Mouse (Mus musculus) stomach, postnatal 0 days (tissue): ENCODE measurements around the gene Gm11236.
"Not testable (repeated sequence)": the region's sequence is repeated elsewhere in the genome, so short reads cannot be mapped to it uniquely, and the experiment has no call there.

ENCODE experiments used
- CTCF ChIP-seq: IDR thresholded peaks from 2 replicates; pipeline ENCODE4 v1.5.1; 2016; ENCODE audit warnings: antibody characterized with exemption, low read depth, mild to moderate bottlenecking, moderate library complexity
- EP300 ChIP-seq: optimal IDR thresholded peaks from 2 replicates; pipeline ENCODE3; 2016; ENCODE audit warnings: antibody characterized with exemption

DNA sequence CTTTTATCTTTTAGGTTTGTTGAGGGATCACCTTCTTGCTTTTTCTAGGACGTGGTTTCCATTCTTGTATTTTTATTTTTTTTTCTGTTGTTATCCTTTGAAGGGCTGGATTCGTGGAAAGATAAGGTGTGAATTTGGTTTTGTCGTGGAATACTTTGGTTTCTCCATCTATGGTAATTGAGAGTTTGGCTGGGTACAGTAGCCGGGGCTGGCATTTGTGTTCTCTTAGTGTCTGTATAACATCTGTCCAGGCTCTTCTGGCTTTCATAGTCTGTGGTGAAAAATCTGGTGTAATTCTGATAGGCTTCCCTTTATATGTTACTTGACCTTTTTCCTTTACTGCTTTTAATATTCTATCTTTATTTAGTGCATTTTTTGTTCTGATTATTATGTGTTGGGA lies 23.9 kb downstream of the Gm11236 start:
- TF ChIP-seq CTCF, EP300: not testable (repeated sequence)
